ENCODE assay signal across 17 mouse cellular contexts in genomic region chr5:119580798-119581197, GRCm38 (mm10).
"Had no signal": no experiment of that assay in that cellular context is flagged by ENCODE, and none has a peak within 500 bp of the region (broad histone marks: within the 10 kb centered on the region; RNA-seq: fewer than 3 reads in every experiment).

No protein-coding gene starts in this region.

- H3K9ac ChIP-seq: lung, embryonic 15.5 days; midbrain, embryonic 12.5 days; neural tube, embryonic 13.5 days; neural tube, embryonic 15.5 days; stomach, embryonic 15.5 days had no signal

- H3K4me3 ChIP-seq: lung, embryonic 15.5 days; midbrain, embryonic 10.5 days; midbrain, embryonic 12.5 days; myocyte; neural tube, embryonic 13.5 days; neural tube, embryonic 15.5 days; stomach, embryonic 15.5 days had no signal

- H3K27me3 ChIP-seq: lung, embryonic 15.5 days; midbrain, embryonic 12.5 days; neural tube, embryonic 13.5 days; neural tube, embryonic 15.5 days; stomach, embryonic 15.5 days had no signal

- ATAC-seq: lung, postnatal 0 days; midbrain, embryonic 16.5 days had no signal

- H3K36me3 ChIP-seq: lung, embryonic 15.5 days; midbrain, embryonic 10.5 days; midbrain, embryonic 12.5 days; neural tube, embryonic 13.5 days; neural tube, embryonic 15.5 days; stomach, embryonic 15.5 days had no signal

- H3K27ac ChIP-seq: lung, embryonic 15.5 days; midbrain, embryonic 10.5 days; midbrain, embryonic 12.5 days; neural tube, embryonic 13.5 days; neural tube, embryonic 15.5 days; stomach, embryonic 15.5 days; stomach, postnatal 0 days had no signal

- H3K4me2 ChIP-seq: lung, embryonic 15.5 days; midbrain, embryonic 12.5 days; neural tube, embryonic 13.5 days; neural tube, embryonic 15.5 days; stomach, embryonic 15.5 days had no signal

- DNase-seq: lung, adult 2 months; lung, postnatal 4 days; midbrain, embryonic 14.5 days; right cerebral cortex, postnatal 14 days; thymus, adult 2 months; thymus, postnatal 25 days; thymus, postnatal 4 days had no signal

- H3K9me3 ChIP-seq: lung, embryonic 15.5 days; midbrain, embryonic 10.5 days; midbrain, embryonic 12.5 days; neural tube, embryonic 13.5 days; neural tube, embryonic 15.5 days; stomach, embryonic 15.5 days had no signal

- H3K4me1 ChIP-seq: lung, embryonic 15.5 days; midbrain, embryonic 10.5 days; midbrain, embryonic 12.5 days; neural tube, embryonic 13.5 days; neural tube, embryonic 15.5 days; stomach, embryonic 15.5 days had no signal
